Mouse (Mus musculus) neural tube, embryonic 13.5 days (tissue): ENCODE measurements around the gene 4921507P07Rik. TPM values are rescaled to one million over a fixed set of nuclear protein-coding genes. Genes with fewer than 3 reads are reported as not detected.

Experiments
- ATAC-seq: fragments of 200-750 bp; cut with Nextera tagmentation; 2 replicates; pipeline ENCODE4 v1.8.0; 2017; ENCODE audit warnings: low read depth, mild to moderate bottlenecking, moderate TSS enrichment, moderate library complexity
- H3K27ac ChIP-seq: fragments of 300-500 bp; sonication (generic); replicated peaks from 2 replicates; pipeline ENCODE4 v1.5.1; 2015; ENCODE audit warnings: moderate library complexity, mild to moderate bottlenecking, inconsistent platforms
- H3K27me3 ChIP-seq: fragments of 300-500 bp; sonication (generic); 2 replicates; pipeline ENCODE4 v1.6.1; 2015; ENCODE audit warnings: mild to moderate bottlenecking, inconsistent platforms
- H3K36me3 ChIP-seq: fragments of 300-500 bp; sonication (generic); 2 replicates; pipeline ENCODE4 v1.6.1; 2015; ENCODE audit warnings: mild to moderate bottlenecking, inconsistent platforms
- H3K4me1 ChIP-seq: fragments of 300-500 bp; sonication (generic); replicated peaks from 2 replicates; pipeline ENCODE4 v1.6.1; 2015; ENCODE audit warnings: inconsistent platforms
- H3K4me2 ChIP-seq: fragments of 300-500 bp; sonication (generic); 2 replicates; pipeline ENCODE4 v1.6.1; 2015; ENCODE audit warnings: inconsistent platforms, mild to moderate bottlenecking, moderate library complexity
- H3K4me3 ChIP-seq: fragments of 300-500 bp; sonication (generic); 2 replicates; pipeline ENCODE4 v1.5.1; 2015; ENCODE audit warnings: mild to moderate bottlenecking, inconsistent platforms
- H3K9ac ChIP-seq: fragments of 300-500 bp; sonication (generic); 2 replicates; pipeline ENCODE4 v1.6.1; 2015; ENCODE audit warnings: moderate library complexity, mild to moderate bottlenecking, inconsistent platforms
- H3K9me3 ChIP-seq: fragments of 300-500 bp; sonication (generic); 2 replicates; pipeline ENCODE4 v1.6.1; 2016; ENCODE audit warnings: inconsistent platforms
- WGBS: fragments of 180-500 bp; shearing (Covaris S2); methylation state at CpG from one replicate; pipeline ENCODE4 v1.1.7; 2015; 5-methylcytosine and 5-hydroxymethylcytosine counted together
- polyA plus RNA-seq: library from polyadenylated mRNA; unstranded; fragments of >200 nt; fragmentation: Nextera tagmentation; extraction: Ambion mirVana; gene quantifications from 2 replicates; pipeline ENCODE4 v1.2.1, GENCODE M21; 2015

Gene 4921507P07Rik
- polyA plus RNA-seq, 1 experiment from 2014 or later: 1.7 TPM

DNA sequence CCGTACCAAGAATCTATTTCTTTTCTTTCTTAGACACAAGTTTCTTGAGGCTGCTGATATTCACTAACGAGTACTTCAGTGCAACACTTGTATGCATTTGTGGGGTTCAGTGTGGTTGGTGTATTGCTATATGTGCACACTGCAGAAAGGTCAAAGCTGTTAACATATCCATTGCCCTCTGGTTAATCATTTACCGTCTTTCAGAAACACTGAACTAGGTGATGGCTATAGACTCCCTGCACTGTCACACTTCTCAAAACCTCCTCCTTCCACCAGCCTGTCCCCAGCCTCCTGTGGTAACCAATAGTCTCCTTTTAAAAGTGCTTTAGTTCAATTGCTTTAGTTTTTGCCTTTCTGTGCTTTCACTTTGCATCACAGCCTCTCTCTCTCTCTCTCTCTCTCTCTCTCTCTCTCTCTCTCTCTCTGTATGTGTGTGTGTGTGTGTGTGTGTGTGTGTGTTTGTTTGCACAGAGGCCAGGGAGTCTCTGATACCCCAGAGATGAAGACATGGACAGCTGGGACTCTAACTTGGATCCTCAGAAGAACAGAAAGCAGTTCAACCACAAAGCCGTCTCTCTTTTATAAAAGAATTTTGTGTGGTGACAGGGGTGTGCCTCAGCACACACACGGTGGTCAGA is 43.4 kb downstream of the 4921507P07Rik start:
- H3K9me3 ChIP-seq: no peaks in the 10 kb centered on the region
- no peaks in the 10 kb centered on the region for H3K36me3 ChIP-seq
- H3K4me3 ChIP-seq: no peak overlapping the region
- H3K4me1 ChIP-seq: no peaks in the 10 kb centered on the region
- no peak for ATAC-seq
- WGBS: 75% methylated on average over 5 of the region's 5 CpGs
- H3K9ac ChIP-seq: no peak overlapping the region
- no peaks in the 10 kb centered on the region for H3K27me3 ChIP-seq
- H3K27ac ChIP-seq: no peak overlapping the region
- H3K4me2 ChIP-seq: no peak overlapping the region

DNA sequence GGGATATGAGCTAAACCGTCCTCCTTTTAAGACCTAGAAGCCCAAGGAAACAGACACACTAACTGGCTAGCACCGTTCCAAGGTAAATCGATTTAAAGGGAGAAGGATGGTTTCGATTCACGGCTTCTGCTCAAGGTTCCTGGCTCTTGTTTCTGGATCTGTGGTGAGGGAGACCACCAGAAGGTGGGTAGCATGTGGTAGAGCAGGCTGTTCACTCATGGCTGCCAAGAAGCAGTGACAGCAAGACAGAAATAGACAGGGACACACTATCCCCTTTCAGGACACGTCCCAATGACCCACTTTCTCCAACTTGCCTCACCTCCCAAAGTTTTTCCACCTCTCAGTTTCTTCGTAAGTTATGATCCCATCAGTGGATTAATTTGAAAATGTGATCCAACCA is 46.6 kb downstream of the 4921507P07Rik start:
- WGBS: 85% methylated on average over 7 of the region's 7 CpGs
- no peak for ATAC-seq

DNA sequence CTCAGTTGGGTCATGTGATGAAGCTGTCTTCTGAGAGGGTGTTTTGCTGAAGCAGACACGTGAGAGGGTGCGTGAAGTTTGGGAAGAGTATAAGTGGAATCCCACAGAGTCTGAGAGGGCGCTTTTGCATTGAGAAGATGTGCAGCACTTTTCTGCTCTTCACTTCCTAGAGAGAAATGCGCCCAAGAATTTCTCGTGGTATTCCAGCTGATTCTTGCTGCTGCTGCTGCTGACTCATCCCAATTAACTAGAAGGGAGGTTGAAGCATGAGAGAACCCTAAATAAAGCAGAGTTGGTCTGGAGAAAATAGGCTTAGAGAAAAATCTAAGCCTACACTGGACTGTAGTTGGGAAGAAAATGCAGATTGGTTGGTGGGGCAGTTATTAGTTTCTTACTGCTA is 47.4 kb downstream of the 4921507P07Rik start:
- Histone ChIP-seq H3K4me2 (no peak overlapping the region), H3K27me3 (no peaks in the 10 kb centered on the region), H3K9me3 (no peaks in the 10 kb centered on the region), H3K27ac (no peak overlapping the region), H3K9ac (no peak overlapping the region), H3K36me3 (no peaks in the 10 kb centered on the region), H3K4me1 (no peaks in the 10 kb centered on the region), H3K4me3 (no peak overlapping the region)
- 83% methylated on average over 5 of the region's 5 CpGs for WGBS
- ATAC-seq: no peak

More for the DNA sequence above, 46.6 kb downstream of the 4921507P07Rik start:
- H3K27me3 ChIP-seq: no peaks in the 10 kb centered on the region
- H3K4me3 ChIP-seq: no peak overlapping the region
- no peaks in the 10 kb centered on the region for H3K36me3 ChIP-seq
- no peak overlapping the region for H3K4me2 ChIP-seq
- H3K9me3 ChIP-seq: no peaks in the 10 kb centered on the region
- H3K4me1 ChIP-seq: no peaks in the 10 kb centered on the region
- no peak overlapping the region for H3K9ac ChIP-seq
- no peak overlapping the region for H3K27ac ChIP-seq

DNA sequence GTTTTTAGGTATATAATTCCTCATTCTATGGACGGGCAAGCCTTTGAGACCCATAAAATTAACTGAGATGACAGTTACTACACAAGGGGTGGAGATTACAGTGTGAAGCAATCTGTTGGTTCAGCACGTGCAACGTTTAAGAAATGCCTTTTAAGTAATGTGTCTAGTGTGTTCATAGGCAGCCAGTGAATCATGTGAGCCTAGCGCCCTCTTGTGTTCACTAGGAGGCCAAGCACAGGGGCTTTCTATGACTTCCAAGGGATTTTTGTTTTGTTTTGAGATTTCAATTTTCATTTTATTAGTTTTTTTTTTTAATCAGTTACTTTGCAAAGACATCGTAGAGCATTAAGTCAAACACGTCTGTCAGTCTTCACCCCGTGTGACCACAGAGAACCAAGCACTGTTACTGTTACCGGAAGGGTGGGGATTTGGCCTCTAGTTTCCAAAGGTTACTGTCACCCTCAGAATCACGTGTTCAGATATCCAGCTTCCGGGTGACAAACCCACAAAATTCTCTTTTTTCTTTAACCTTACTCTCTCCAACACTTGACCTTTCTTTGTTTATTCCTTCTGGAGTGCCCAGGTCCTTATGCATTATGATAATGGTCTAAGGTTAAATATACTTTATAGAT is 50.9 kb downstream of the 4921507P07Rik start:
- no peaks in the 10 kb centered on the region for H3K36me3 ChIP-seq
- H3K9me3 ChIP-seq: no peaks in the 10 kb centered on the region
- no peak overlapping the region for H3K4me3 ChIP-seq
- H3K9ac ChIP-seq: no peak overlapping the region
- H3K4me1 ChIP-seq: no peaks in the 10 kb centered on the region
- no peak overlapping the region for H3K27ac ChIP-seq
- 0 out of 2 replicates have a peak, but pooled peaks have one; percentile 32 for ATAC-seq
- H3K4me2 ChIP-seq: no peak overlapping the region
- WGBS: 31% methylated on average over 10 of the region's 10 CpGs
- no peaks in the 10 kb centered on the region for H3K27me3 ChIP-seq

DNA sequence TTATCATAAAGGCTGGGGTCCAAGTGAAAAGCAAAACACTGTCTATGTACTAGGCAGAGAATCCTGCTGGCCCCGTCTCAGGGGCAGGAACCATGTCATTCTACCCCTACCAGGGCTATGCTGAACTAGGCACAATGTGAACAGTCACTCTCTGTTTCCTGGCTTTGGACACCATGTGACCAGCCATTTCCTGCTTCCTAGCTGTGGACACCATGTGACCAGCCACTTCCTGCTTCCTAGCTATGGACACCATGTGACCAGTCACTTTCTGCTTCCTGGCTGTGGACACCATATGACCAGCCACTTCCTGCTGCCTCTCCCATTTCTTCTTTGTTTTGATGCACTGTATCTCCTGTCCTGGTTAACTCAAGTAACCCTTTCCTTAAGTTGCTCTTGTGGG is 53.9 kb downstream of the 4921507P07Rik start:
- Histone ChIP-seq H3K4me3 (no peak overlapping the region), H3K36me3 (no peaks in the 10 kb centered on the region), H3K27me3 (no peaks in the 10 kb centered on the region), H3K9me3 (no peaks in the 10 kb centered on the region), H3K4me2 (no peak overlapping the region), H3K9ac (no peak overlapping the region), H3K27ac (no peak overlapping the region), H3K4me1 (no peaks in the 10 kb centered on the region)
- WGBS: 83% methylated on average over 1 of the region's 1 CpGs
- ATAC-seq: no peak

DNA sequence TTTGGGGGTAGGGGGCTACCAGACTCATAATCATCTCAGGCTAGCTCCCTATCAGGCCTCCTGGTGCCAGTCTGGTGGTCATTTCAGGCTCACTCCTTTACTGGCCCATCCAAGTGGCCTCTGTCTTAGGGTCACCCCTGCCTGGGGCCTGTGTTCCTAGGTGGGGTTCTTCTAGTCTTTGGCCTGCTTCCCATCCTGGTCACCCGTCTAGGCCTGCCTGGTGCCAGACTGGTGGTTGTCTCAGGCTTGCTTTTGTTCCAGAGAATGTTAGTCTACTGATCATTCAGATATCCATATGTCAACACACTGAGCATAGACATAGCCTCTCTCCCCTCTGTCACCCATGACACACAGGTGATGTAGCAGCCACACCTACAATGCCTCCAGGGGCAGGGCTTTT is 56.8 kb downstream of the 4921507P07Rik start:
- Histone ChIP-seq H3K4me3 (no peak overlapping the region), H3K9ac (no peak overlapping the region), H3K4me1 (peaks cover 3% of the 10 kb centered on the region), H3K36me3 (no peaks in the 10 kb centered on the region), H3K27me3 (no peaks in the 10 kb centered on the region), H3K4me2 (no peak overlapping the region), H3K27ac (no peak overlapping the region), H3K9me3 (no peaks in the 10 kb centered on the region)
- whole genome bisulfite sequencing: 70% methylated on average over 1 of the region's 1 CpGs
- ATAC-seq: no peak

DNA sequence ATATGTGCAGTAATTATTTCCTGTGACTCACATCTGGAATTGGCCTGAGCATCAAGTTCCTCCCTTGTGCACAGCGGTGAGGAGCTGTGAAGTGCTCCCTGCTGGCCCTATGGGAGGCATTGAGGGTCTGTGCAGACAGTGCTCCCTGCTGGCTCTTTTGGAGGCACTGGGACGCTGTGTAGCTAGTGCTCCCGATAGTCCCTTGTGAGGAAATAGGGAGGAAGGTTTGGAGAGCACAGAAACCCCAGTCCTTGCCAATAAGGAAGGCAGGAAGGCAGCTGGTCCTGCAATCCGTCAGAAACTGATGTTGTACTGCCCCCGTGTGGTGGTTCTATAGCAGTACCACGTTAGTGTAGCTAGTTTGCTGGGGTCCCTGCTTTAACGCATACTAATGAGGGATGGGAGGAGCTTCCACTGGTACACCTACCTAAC is 60.0 kb downstream of the 4921507P07Rik start:
- Histone ChIP-seq H3K27ac (no peak overlapping the region), H3K36me3 (no peaks in the 10 kb centered on the region), H3K27me3 (no peaks in the 10 kb centered on the region), H3K4me3 (no peak overlapping the region), H3K9ac (no peak overlapping the region), H3K4me1 (peaks cover 3% of the 10 kb centered on the region), H3K4me2 (no peak overlapping the region), H3K9me3 (no peaks in the 10 kb centered on the region)
- ATAC-seq: peak; percentile 85
- 9% methylated on average over 7 of the region's 7 CpGs for WGBS

DNA sequence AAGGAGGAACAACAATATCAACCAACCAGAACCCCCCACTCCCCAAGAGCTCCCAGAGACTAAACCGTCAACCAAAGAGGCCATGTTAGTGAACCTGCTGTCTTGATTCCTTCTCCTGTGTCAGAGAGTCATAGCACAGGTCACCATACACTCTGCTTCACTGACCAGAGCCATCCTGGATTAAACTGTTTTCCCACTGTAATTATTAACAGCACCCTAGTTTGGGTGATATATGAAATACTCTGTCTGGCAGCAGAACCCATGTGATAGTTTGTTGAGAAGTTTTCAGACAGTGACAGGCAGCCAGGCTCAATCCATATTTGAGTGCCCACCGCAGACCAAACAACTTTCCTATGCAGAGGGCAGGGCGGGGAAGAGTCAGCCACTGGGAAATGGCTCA is 61.1 kb downstream of the 4921507P07Rik start:
- Histone ChIP-seq H3K4me1 (peaks cover 3% of the 10 kb centered on the region), H3K27me3 (no peaks in the 10 kb centered on the region), H3K4me3 (no peak overlapping the region), H3K27ac (no peak overlapping the region), H3K36me3 (no peaks in the 10 kb centered on the region), H3K9ac (no peak overlapping the region), H3K9me3 (no peaks in the 10 kb centered on the region), H3K4me2 (no peak overlapping the region)
- no peak for ATAC-seq
- 94% methylated on average over 3 of the region's 3 CpGs for WGBS

DNA sequence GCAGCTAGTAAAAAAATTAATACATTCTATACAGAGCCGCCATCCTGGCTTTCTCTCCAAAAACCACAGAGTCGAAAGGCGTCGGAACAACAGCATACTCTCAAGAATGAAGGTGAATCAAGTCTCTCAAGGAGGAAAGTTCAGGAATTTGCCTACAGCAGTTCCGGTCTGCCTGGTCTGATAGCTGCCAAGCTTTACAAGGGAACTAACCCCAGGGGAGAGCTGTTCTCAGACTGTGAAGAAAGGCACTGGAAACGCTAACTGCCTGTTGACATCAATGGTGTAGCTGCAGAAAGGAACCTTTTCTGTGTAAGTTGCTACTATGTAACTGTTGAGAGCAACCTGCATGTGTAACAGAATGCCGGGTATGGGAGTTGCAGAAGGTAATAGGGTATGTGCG is 64.5 kb downstream of the 4921507P07Rik start:
- Histone ChIP-seq H3K4me3 (no peak overlapping the region), H3K27ac (no peak overlapping the region), H3K36me3 (no peaks in the 10 kb centered on the region), H3K27me3 (no peaks in the 10 kb centered on the region), H3K4me1 (peaks cover 3% of the 10 kb centered on the region), H3K9ac (no peak overlapping the region), H3K9me3 (no peaks in the 10 kb centered on the region), H3K4me2 (no peak overlapping the region)
- ATAC-seq: no peak
- WGBS: 78% methylated on average over 8 of the region's 8 CpGs

DNA sequence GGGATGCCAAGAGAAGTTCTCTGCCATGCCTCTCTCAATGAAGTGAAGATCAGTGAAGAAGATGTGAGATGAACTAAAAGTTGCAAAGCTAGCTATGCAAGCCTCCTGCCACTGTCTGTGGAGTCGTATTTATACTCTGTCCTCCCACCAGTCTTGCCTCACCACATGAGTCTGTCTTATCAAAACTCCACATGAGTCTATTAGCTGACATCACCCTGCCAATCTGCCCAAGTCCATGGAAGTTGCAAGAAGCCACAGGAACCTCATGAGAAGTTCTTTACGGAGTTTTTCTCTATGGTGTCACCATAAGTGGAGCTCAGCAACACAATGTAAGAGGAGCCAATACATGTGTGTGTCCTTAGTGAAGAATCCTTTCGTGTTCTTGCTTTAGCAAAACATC is 65.4 kb downstream of the 4921507P07Rik start:
- Histone ChIP-seq H3K27me3 (no peaks in the 10 kb centered on the region), H3K4me3 (no peak overlapping the region), H3K9ac (no peak overlapping the region), H3K27ac (no peak overlapping the region), H3K36me3 (no peaks in the 10 kb centered on the region), H3K9me3 (no peaks in the 10 kb centered on the region), H3K4me1 (peaks cover 6% of the 10 kb centered on the region; the same call in 1 of the 2 replicates), H3K4me2 (no peak overlapping the region)
- no peak for ATAC-seq
- WGBS: 92% methylated on average over 3 of the region's 3 CpGs

DNA sequence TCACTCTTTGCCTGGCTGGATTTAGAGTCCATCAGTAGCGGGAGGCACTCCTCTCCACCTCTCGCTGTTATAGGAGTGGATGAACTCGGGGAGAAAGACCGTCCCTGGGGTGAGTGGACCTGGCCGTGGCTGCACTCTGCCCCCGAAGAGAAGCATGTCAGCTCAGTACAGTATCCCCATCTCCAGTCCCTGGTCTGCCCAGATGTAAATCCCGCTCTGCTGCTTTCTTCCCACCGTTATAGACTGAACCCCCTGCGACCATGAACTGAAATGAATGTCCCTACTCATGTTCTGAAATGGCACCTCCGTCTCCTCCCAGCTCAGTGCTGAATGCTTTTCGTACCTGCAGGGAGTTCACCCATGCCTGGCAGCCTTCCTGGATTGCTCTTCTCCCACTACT is 67.2 kb downstream of the 4921507P07Rik start:
- peaks cover 7% of the 10 kb centered on the region; the same call in 1 of the 2 replicates for H3K4me1 ChIP-seq
- H3K4me3 ChIP-seq: no peak overlapping the region
- no peak overlapping the region for H3K9ac ChIP-seq
- no peaks in the 10 kb centered on the region for H3K36me3 ChIP-seq
- no peak overlapping the region for H3K27ac ChIP-seq
- WGBS: 90% methylated on average over 11 of the region's 11 CpGs
- ATAC-seq: no peak
- no peak overlapping the region for H3K4me2 ChIP-seq
- no peaks in the 10 kb centered on the region for H3K27me3 ChIP-seq
- H3K9me3 ChIP-seq: no peaks in the 10 kb centered on the region

DNA sequence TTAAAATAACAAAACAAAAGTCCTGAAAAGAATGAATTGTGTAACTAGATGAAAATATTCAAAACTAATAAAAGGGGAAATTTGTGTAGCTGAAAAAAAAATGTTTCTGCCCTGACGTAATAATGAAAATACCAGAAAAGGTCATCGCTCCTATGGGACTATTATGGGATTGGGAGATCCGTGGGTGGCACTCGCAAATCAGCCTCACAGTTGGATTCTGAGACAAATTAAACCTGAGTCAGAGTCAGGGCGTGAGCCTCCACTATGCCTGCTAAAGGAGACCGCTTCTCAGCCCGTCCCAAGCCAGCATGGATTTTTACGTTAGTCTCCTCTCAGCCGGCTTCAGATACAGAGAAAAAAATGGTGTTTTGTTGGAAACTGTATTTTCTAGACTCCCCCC is 69.0 kb downstream of the 4921507P07Rik start:
- Histone ChIP-seq H3K27ac (no peak overlapping the region), H3K9me3 (no peaks in the 10 kb centered on the region), H3K9ac (no peak overlapping the region), H3K36me3 (no peaks in the 10 kb centered on the region), H3K4me1 (peaks cover 7% of the 10 kb centered on the region; the same call in 1 of the 2 replicates), H3K27me3 (no peaks in the 10 kb centered on the region), H3K4me3 (no peak overlapping the region), H3K4me2 (no peak overlapping the region)
- ATAC-seq: no peak
- 49% methylated on average over 9 of the region's 9 CpGs for WGBS

DNA sequence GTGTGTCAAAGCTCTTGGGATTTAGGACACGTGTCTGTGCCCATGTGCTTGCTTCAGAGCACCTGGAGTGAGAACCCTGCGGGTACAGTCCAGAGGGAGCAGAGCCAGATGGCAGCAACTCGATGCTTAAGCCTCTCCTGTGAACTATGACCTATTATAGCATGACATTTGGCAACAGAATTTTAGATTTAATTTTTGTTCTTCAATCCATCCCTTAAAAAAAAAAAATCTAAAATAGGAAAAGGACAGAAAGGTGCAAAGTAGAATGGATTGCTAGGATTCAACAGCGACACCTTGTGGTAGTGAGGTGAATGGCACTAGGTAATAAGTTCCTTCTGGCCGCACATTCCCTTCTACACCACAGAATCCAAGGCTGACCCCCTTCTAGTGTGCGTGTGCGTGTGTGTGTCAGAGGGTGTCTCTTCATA is 69.8 kb downstream of the 4921507P07Rik start:
- H3K36me3 ChIP-seq: no peaks in the 10 kb centered on the region
- 22% methylated on average over 7 of the region's 7 CpGs for WGBS
- peak; percentile 65 for ATAC-seq

More for the DNA sequence above, 69.8 kb downstream of the 4921507P07Rik start:
- H3K9me3 ChIP-seq: no peaks in the 10 kb centered on the region
- H3K4me3 ChIP-seq: no peak overlapping the region
- H3K9ac ChIP-seq: no peak overlapping the region
- no peaks in the 10 kb centered on the region for H3K27me3 ChIP-seq
- no peak overlapping the region for H3K27ac ChIP-seq
- H3K4me1 ChIP-seq: peaks cover 7% of the 10 kb centered on the region; the same call in 1 of the 2 replicates
- no peak overlapping the region for H3K4me2 ChIP-seq
